Mouse (Mus musculus) hindbrain, postnatal 0 days (tissue): ENCODE data around the gene Rpl35. TPM values are rescaled to one million over a fixed set of nuclear protein-coding genes. Genes with fewer than 3 reads are reported as not detected.

Experiments
- ATAC-seq: fragments of 200-750 bp; cut with Nextera tagmentation; 2 replicates; pipeline ENCODE4 v1.8.0; 2017; ENCODE audit warnings: mild to moderate bottlenecking, moderate TSS enrichment, moderate library complexity
- DNase-seq: peaks from one replicate; pipeline ENCODE4 v3.0.0-alpha.2; 2015; ENCODE audit warnings: low spot score
- H3K27ac ChIP-seq: fragments of 300-500 bp; sonication (generic); 2 replicates; pipeline ENCODE4 v1.5.1; 2014; ENCODE audit warnings: mild to moderate bottlenecking
- H3K27me3 ChIP-seq: fragments of 300-500 bp; sonication (generic); 2 replicates; pipeline ENCODE4 v1.6.1; 2014; ENCODE audit warnings: low read length, mixed read lengths; ENCODE audit not compliant: insufficient read depth
- H3K36me3 ChIP-seq: fragments of 300-500 bp; sonication (generic); 2 replicates; pipeline ENCODE4 v1.6.1; 2014; ENCODE audit warnings: low read length, mixed read lengths; ENCODE audit not compliant: insufficient read depth
- H3K4me1 ChIP-seq: fragments of 300-500 bp; sonication (generic); 2 replicates; pipeline ENCODE4 v1.6.1; 2014; ENCODE audit warnings: antibody characterized with exemption, low read length, mixed read lengths; ENCODE audit not compliant: insufficient read depth
- H3K4me2 ChIP-seq: fragments of 300-500 bp; sonication (generic); 2 replicates; pipeline ENCODE4 v1.6.1; 2014; ENCODE audit warnings: low read depth, mild to moderate bottlenecking, low read length, moderate library complexity, mixed read lengths
- H3K4me3 ChIP-seq: fragments of 300-500 bp; sonication (generic); 2 replicates; pipeline ENCODE4 v1.5.1; 2014; ENCODE audit warnings: low read length
- H3K9ac ChIP-seq: fragments of 300-500 bp; sonication (generic); replicated peaks from 2 replicates; pipeline ENCODE4 v1.6.1; 2014; ENCODE audit warnings: mild to moderate bottlenecking, low read length, moderate library complexity, mixed read lengths
- H3K9me3 ChIP-seq: fragments of 300-500 bp; sonication (generic); 2 replicates; pipeline ENCODE4 v1.6.1; 2016; ENCODE audit warnings: low read length, mixed read lengths
- CTCF ChIP-seq: IDR thresholded peaks from 2 replicates; pipeline ENCODE4 v1.5.1; 2016; ENCODE audit warnings: antibody characterized with exemption, control low read depth, low read depth
- WGBS: fragments of 180-500 bp; shearing (Covaris S2); extraction: QIAGEN DNeasy Blood & Tissue Kit; methylation state at CpG from one replicate; pipeline ENCODE4 v1.1.7; 2014; 5-methylcytosine and 5-hydroxymethylcytosine counted together
- polyA plus RNA-seq: library from polyadenylated mRNA; unstranded; fragments of >200 nt; fragmentation: Nextera tagmentation; extraction: Ambion mirVana; gene quantifications from 2 replicates; pipeline ENCODE4 v1.2.1, GENCODE M21; 2015
- total RNA-seq: library from RNA; depleted of rRNA; stranded (reverse); fragments of >200 nt; gene quantifications from 2 replicates; pipeline ENCODE4 v1.2.3, GENCODE M21; 2014

The Rpl35 gene
- total and polyA plus RNA-seq, 2 experiments from 2014 or later = 46.1 to 600 TPM

- peak within 1 kb of the TSS; percentile 73 for H3K9ac ChIP-seq
- no peak for TF ChIP-seq CTCF
- peak within 1 kb of the TSS; percentile 80 for H3K4me2 ChIP-seq
- H3K4me3 ChIP-seq = peak within 1 kb of the TSS; percentile 57
- H3K27ac ChIP-seq = peak within 1 kb of the TSS; percentile 93
- H3K36me3 ChIP-seq = peaks cover 30% of the 10 kb centered on the region
- DNase-seq = peak; percentile 96
- peak; percentile 89 for ATAC-seq
- WGBS = under 1% methylated on average over 58 of the region's 58 CpGs
- H3K9me3 ChIP-seq = no peaks in the 10 kb centered on the region
- H3K4me1 ChIP-seq = peaks cover 28% of the 10 kb centered on the region
- H3K27me3 ChIP-seq = no peaks in the 10 kb centered on the region
Measured at GRCm38 (mm10) chr2:39004880-39005435, 466 bp downstream of the Rpl35 start, which contains the start of gene Arpc5l. TSS of gene Arpc5l (plus strand) at chr2:39005348.

- under 1% methylated on average over 11 of the region's 11 CpGs for WGBS
- peak overlapping the region; percentile 93 for H3K27ac ChIP-seq
- H3K4me2 ChIP-seq = peak overlapping the region; percentile 80
- H3K36me3 ChIP-seq = peaks cover 31% of the 10 kb centered on the region
- DNase-seq (peak; percentile 54), ATAC-seq (0 out of 2 replicates have a peak, but pooled peaks have one; percentile 4)
- H3K4me3 ChIP-seq = peak overlapping the region; percentile 57
- H3K4me1 ChIP-seq = peaks cover 24% of the 10 kb centered on the region
- no peaks in the 10 kb centered on the region for H3K9me3 ChIP-seq
- H3K27me3 ChIP-seq = no peaks in the 10 kb centered on the region
- peak overlapping the region; percentile 73 for H3K9ac ChIP-seq
- no peak for TF ChIP-seq CTCF
Measured at GRCm38 (mm10) chr2:39004372-39004771, 1.1 kb downstream of the Rpl35 start.

- ATAC-seq = no peak
- peak overlapping the region; percentile 80 for H3K4me2 ChIP-seq
- no peak for DNase-seq
- H3K9ac ChIP-seq = peak overlapping the region; percentile 73; the same call in 1 of the 2 replicates
- H3K27me3 ChIP-seq = no peaks in the 10 kb centered on the region
- no peaks in the 10 kb centered on the region for H3K9me3 ChIP-seq
- H3K27ac ChIP-seq = no peak overlapping the region
- 66% methylated on average over 5 of the region's 5 CpGs for WGBS
- H3K4me1 ChIP-seq = peaks cover 16% of the 10 kb centered on the region; the same call in 1 of the 2 replicates
- H3K4me3 ChIP-seq = peak overlapping the region; percentile 57; the same call in 1 of the 2 replicates
- H3K36me3 ChIP-seq = peaks cover 31% of the 10 kb centered on the region
- TF ChIP-seq CTCF = no peak
Measured at GRCm38 (mm10) chr2:39003512-39003911, 1.9 kb downstream of the Rpl35 start.

- ATAC-seq (no peak), DNase-seq (no peak)
- Histone ChIP-seq H3K4me2 (peak overlapping the region; percentile 80), H3K27me3 (no peaks in the 10 kb centered on the region), H3K27ac (no peak overlapping the region), H3K4me1 (peaks cover 16% of the 10 kb centered on the region; the same call in 1 of the 2 replicates), H3K9ac (no peak overlapping the region), H3K4me3 (no peak overlapping the region), H3K36me3 (peaks cover 31% of the 10 kb centered on the region), H3K9me3 (no peaks in the 10 kb centered on the region)
- WGBS = 44% methylated on average over 8 of the region's 8 CpGs
- no peak for TF ChIP-seq CTCF
Measured at GRCm38 (mm10) chr2:39003106-39003505, 2.3 kb downstream of the Rpl35 start.

GRCm38 (mm10) chr2:39001866-39002265 is 3.6 kb downstream of the Rpl35 start:
- Histone ChIP-seq H3K4me1 (peaks cover 11% of the 10 kb centered on the region; the same call in 1 of the 2 replicates), H3K36me3 (peaks cover 31% of the 10 kb centered on the region), H3K4me3 (no peak overlapping the region), H3K27me3 (no peaks in the 10 kb centered on the region), H3K4me2 (no peak overlapping the region), H3K9me3 (no peaks in the 10 kb centered on the region), H3K27ac (no peak overlapping the region), H3K9ac (no peak overlapping the region)
- TF ChIP-seq CTCF = no peak
- DNase-seq (no peak), ATAC-seq (no peak)
- WGBS = 80% methylated on average over 3 of the region's 3 CpGs

GRCm38 (mm10) chr2:39000587-39000919 is 4.9 kb downstream of the Rpl35 start:
- H3K4me2 ChIP-seq = no peak overlapping the region
- no peak overlapping the region for H3K4me3 ChIP-seq
- peaks cover 7% of the 10 kb centered on the region; the same call in 1 of the 2 replicates for H3K4me1 ChIP-seq
- WGBS = 85% methylated on average over 4 of the region's 4 CpGs
- H3K9me3 ChIP-seq = no peaks in the 10 kb centered on the region
- TF ChIP-seq CTCF = no peak
- no peak overlapping the region for H3K9ac ChIP-seq
- no peak for DNase-seq
- H3K27me3 ChIP-seq = no peaks in the 10 kb centered on the region
- H3K27ac ChIP-seq = no peak overlapping the region
- ATAC-seq = no peak
- peaks cover 31% of the 10 kb centered on the region for H3K36me3 ChIP-seq

- ATAC-seq (no peak), DNase-seq (no peak)
- H3K9me3 ChIP-seq = no peaks in the 10 kb centered on the region
- no peak overlapping the region for H3K4me3 ChIP-seq
- peaks cover 7% of the 10 kb centered on the region; the same call in 1 of the 2 replicates for H3K4me1 ChIP-seq
- H3K9ac ChIP-seq = no peak overlapping the region
- no peak overlapping the region for H3K4me2 ChIP-seq
- WGBS = 76% methylated on average over 8 of the region's 8 CpGs
- no peak overlapping the region for H3K27ac ChIP-seq
- H3K27me3 ChIP-seq = no peaks in the 10 kb centered on the region
- peaks cover 31% of the 10 kb centered on the region for H3K36me3 ChIP-seq
- no peak for TF ChIP-seq CTCF
Measured at GRCm38 (mm10) chr2:38999910-39000586, 5.4 kb downstream of the Rpl35 start.
